Mouse (Mus musculus) heart, postnatal 0 days (tissue): Measurements from ENCODE around the gene Fam49a.

ENCODE experiments used
- CTCF ChIP-seq: IDR thresholded peaks from 2 replicates; pipeline ENCODE4 v1.5.1; 2016; ENCODE audit warnings: antibody characterized with exemption, control low read depth, low read depth
- EP300 ChIP-seq: IDR thresholded peaks from 2 replicates; pipeline ENCODE4 v1.6.1; 2016; ENCODE audit warnings: antibody characterized with exemption, low read depth

DNA sequence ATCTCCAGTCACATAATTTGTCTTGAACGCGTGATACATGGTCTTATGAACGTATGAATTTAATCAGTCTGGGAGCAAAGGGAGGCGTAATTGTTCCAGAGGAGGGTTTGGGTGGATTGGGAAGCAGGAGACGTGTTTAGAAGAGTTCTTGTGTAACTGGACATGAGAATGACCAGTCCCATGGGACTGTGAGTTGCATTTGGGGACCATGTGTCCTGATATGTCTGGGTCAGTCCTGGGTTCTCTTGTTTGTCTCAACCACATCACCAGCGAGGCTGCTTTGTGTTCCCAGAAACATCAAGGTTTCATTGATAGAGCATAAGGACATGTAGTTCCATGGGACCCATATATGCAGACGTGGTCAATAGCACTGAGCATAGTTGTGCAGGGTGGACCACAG, 36.5 kb downstream of the Fam49a start:
- no peak for TF ChIP-seq CTCF
- TF ChIP-seq EP300, result no peak
